Mouse (Mus musculus) heart, postnatal 0 days (tissue): Measurements from ENCODE around the gene Stat4.

Experiments used
- CTCF ChIP-seq: IDR thresholded peaks from 2 replicates; pipeline ENCODE4 v1.5.1; 2016; ENCODE audit warnings: antibody characterized with exemption, control low read depth, low read depth
- EP300 ChIP-seq: IDR thresholded peaks from 2 replicates; pipeline ENCODE4 v1.6.1; 2016; ENCODE audit warnings: antibody characterized with exemption, low read depth

DNA sequence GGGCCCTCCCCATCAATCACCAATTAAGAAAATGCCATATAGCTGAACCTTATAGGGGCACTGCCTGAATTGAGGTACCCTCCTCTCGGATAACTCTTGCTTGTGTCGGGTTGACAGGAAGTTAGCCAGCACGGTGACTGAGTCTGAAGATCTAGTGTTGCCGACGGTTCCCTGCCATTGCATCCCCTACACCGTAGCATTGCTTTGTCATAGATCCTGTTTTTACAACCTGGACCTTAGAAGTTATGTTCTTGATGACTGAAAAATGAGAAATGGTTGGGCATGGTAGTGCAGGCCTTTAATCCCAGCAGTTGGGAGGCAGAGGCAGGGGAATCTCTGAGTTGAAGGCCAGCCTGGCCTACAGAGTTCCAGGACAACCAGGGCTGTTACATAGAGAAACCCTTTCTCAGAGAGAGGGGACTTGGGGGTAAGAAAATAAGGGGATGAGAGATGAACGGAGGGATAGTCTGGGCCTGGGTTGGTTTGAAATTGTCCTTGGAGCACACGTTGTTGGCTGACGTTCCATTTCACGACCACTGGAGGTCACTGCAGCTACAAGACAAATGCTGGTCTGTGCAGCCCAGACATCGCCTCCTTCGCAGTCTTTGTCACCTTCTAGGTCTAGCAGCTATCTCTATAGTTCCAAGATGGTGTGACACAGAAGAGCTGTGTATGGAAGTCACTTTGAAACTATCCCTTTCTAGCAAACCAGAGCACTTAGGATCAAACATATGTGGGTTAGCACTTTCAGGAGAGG lies 159.4 kb downstream of the Stat4 start:
- TF ChIP-seq CTCF (peak; percentile 85), EP300 (no peak)
